Mouse (Mus musculus) heart, postnatal 4 days (tissue): ENCODE measurements around the gene Agrn. TPM values are rescaled to one million over a fixed set of nuclear protein-coding genes. Genes with fewer than 3 reads are reported as not detected.
"Not testable (repeated sequence)": the region's sequence is repeated elsewhere in the genome, so short reads cannot be mapped to it uniquely, and the experiment has no call there.

Experiments
- DNase-seq: peaks from one replicate; pipeline ENCODE4 v3.0.0; 2021
- microRNA-seq, 2 experiments: library from miRNA; unstranded; fragments of <30 nt; microRNA quantifications; one replicate each; pipeline ENCODE4 v1.2.0; 2021 to 2022
- total RNA-seq, 2 experiments: library from RNA; stranded (reverse); gene quantifications; 2 replicates each; pipeline ENCODE4 v1.2.3; 2021

Agrn gene
- total RNA-seq, 2 experiments from 2014 or later = 112 TPM

GRCm38 (mm10) chr4:156150887-156151286, 46.4 kb downstream of the Agrn start:
- not testable (repeated sequence) for DNase-seq

DNA sequence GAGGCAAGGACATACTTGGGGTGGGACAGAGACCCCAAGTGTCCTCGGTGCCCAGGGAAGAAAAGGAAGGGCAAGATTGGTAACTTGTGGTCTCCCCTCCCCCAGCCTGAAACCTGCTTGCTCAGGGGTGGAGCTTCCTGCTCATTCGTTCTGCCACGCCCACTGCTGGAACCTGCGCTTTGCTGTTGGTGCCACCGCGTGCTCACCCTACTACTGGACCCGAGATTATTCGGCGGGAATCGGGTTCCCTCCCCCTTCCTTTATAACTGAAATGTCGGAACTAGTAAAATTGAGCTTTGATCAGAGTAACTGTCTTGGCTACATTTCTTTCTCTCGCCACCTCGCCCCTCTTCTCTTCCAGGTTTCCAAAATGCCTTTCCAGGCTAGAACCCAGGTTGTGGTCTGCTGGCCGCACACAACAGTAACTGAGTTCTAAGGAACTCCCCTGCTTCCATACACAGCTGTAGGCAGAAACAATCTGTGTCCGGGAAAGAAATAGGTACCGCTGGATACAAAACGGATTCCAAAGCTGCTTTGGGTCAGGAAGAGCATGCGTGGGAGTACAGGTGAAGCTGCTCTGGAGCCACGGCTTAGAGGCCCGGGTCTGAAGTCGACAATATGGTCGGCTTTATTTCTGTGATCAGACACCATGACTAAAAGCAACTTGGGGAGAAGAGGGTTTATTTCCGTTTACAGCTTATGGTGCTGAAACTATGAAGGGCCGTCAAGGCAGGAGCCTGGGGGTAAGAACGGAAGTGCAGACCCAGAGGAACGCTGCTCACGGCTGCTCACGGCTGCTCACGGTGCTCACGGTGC, 60.8 kb downstream of the Agrn start:
- DNase-seq = no peak

DNA sequence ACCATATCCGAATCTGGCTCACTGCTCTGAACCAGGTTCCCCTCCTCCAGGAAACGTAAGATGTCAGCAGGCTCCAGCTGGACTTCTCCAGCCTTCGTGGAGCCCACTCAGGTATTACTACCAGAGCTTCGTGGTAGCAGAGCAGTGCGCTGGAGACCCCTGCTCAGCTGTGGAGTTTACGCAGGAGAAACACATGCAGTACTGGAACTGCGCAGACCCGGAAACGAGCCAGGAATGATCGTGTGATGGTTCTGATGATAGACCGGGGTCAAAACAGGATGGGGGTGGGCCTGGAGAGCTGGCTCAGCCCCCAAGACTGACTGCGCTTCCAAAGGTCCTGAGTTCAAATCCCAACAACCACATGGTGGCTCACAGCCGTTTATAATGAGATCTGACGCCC, 61.5 kb downstream of the Agrn start:
- no peak for DNase-seq

GRCm38 (mm10) chr4:156135112-156135511, 62.2 kb downstream of the Agrn start:
- DNase-seq = no peak

GRCm38 (mm10) chr4:156133943-156134605, 63.2 kb downstream of the Agrn start:
- no peak for DNase-seq

DNA sequence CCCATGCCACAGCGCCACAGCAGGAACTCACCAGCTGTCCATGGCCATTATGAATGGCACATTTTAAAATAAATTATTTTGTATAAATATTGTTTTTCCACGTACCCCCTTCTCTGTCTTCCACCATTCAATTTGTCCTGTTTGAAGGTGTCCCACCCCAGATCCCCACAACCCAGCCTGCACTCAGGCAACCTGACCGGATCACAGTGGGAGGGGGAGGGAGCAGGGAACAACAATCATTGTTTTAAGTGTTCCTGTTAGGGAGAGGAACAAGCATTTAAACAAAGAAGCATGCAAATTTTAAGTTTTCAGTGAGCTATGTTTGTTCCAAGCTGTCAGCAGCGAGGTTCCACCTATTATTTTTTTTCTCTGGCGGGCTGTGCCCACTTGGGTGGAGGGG, 64.0 kb downstream of the Agrn start:
- no peak for DNase-seq

GRCm38 (mm10) chr4:156130940-156131339, 66.3 kb downstream of the Agrn start:
- DNase-seq = no peak

- DNase-seq = no peak
Observed at GRCm38 (mm10) chr4:156130436-156130835, 66.9 kb downstream of the Agrn start, which contains the start of gene Rnf223. TSS of gene Rnf223 (plus strand) at chr4:156130513.

DNA sequence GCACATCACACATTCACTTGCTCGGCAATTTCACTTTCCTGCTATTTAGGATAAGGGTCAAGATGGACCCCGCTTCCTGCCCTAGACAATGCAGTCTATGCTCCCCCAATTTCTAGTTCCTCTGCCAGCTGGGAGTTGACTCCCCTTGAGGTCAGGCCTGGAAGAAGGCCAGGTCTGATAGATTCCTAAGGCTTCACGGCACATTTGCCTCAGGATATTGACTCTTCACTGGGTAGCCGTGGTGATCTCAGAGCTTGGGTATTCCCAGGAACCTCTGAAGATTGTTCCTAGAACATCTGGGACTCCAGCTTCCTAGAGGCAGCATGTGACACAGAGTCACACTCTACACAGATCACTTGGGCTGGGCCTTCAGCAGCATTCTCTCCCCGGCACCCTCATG, 68.5 kb downstream of the Agrn start:
- DNase-seq = peak; percentile 20

DNA sequence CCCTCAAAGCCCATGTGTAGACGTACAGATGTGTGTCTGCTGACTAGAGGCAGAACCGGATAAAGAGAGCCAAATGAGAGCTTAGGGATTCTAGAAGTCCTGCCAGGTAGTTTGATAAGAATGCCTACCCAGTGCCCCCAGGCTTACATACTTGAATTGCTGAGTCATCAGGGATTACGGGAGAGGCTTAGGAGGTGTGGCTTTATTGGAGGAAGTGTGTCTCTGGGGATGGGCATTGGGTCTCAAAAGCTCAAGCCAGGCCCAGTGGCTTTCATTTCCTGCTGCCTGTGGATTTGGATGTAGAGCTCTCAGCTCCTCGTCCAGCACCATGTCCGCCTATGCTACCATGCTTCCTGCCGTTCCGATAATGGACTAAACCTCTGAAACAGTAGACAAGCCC, 70.4 kb downstream of the Agrn start:
- DNase-seq = no peak

GRCm38 (mm10) chr4:156125393-156125792, 71.9 kb downstream of the Agrn start:
- DNase-seq = no peak

- no peak for DNase-seq
Observed at GRCm38 (mm10) chr4:156124077-156124476, 73.2 kb downstream of the Agrn start.

Small RNAs within 50 kb of the gene (microRNA-seq; reads per million reads assigned to microRNA genes)
- gene Mir7658 = 3.5 to 4.5 reads per million in 2 experiments

Other genes with a start within 250 kb of the Agrn start
- 10 to 100 TPM; 14.7 to 15.2 TPM for gene C1qtnf12, start 235.2 kb downstream of the Agrn start, total RNA-seq
- gene B3galt6, start 204.8 kb downstream of the Agrn start, total RNA-seq = 1 to 10 TPM; 4.1 to 4.5 TPM
- gene Sdf4, start 204.6 kb downstream of the Agrn start, total RNA-seq = 100 to 1,000 TPM; 107 to 109 TPM
- gene Tnfrsf4, start 183.6 kb downstream of the Agrn start, total RNA-seq = under 1 TPM; 0.34 to 0.62 TPM
- under 1 TPM in 1 of 2 experiments, not detected in 1; 0.29 TPM for gene Tnfrsf18, start 171.3 kb downstream of the Agrn start, total RNA-seq
- gene Ttll10, start 138.1 kb downstream of the Agrn start, total RNA-seq = under 1 TPM; 0.16 to 0.55 TPM
- gene 9430015G10Rik, start 87.5 kb downstream of the Agrn start, total RNA-seq = 1 to 10 TPM; 7.3 to 9.4 TPM
- gene Rnf223, start 67.0 kb downstream of the Agrn start, total RNA-seq = under 1 TPM in 1 of 2 experiments, not detected in 1; 0.25 TPM
- 1 to 10 TPM; 1.3 to 1.4 TPM for gene Isg15, start 3.3 kb upstream of the Agrn start, total RNA-seq
- gene AW011738, start 5.8 kb upstream of the Agrn start, total RNA-seq = 1 to 10 TPM; 7.6 to 7.7 TPM
- gene Perm1, start 18.4 kb upstream of the Agrn start, total RNA-seq = 100 to 1,000 TPM in 1 of 2 experiments, 10 to 100 TPM in 1; 91.2 to 106 TPM
- gene Plekhn1, start 37.4 kb upstream of the Agrn start, total RNA-seq = 10 to 100 TPM in 1 of 2 experiments, 1 to 10 TPM in 1; 9.1 to 10.2 TPM
- 10 to 100 TPM; 25.2 to 25.4 TPM for gene Noc2l, start 38.5 kb upstream of the Agrn start, total RNA-seq
- gene Samd11, start 58.2 kb upstream of the Agrn start, total RNA-seq = under 1 TPM; 0.16 to 0.29 TPM
- gene Vmn2r-ps159, start 133.6 kb upstream of the Agrn start, total RNA-seq = not detected